Mouse (Mus musculus): ENCODE measurements around the gene Fgd4. TPM values are rescaled to one million over a fixed set of nuclear protein-coding genes. Genes with fewer than 3 reads are reported as not detected.
"Not testable (repeated sequence)": the region's sequence is repeated elsewhere in the genome, so short reads cannot be mapped to it uniquely, and the experiment has no call there.

The Fgd4 gene
- polyA plus RNA-seq, 1 experiment from 2014 or later = 25.0 TPM

DNA sequence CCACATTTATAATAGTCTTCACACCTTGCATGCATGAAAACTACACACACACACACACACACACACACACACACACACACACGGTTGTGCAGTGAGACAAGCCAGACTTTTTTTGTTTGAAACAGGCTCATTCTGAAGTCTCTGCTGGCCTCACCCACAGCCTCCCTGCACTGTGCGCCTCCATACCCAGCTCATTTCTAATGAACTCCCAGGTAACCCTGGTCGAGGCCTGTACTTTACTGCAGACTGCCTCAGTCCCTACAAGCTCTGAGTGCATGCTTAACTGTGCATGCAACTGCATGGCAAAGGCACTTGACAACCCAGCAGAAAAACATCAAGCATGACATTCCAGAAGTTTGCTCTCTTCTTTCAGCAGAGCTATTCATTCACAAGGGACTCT is 72.3 kb downstream of the Fgd4 start:
- 58% methylated on average over 3 of the region's 3 CpGs for WGBS
- no peak overlapping the region for H3K9ac ChIP-seq
- no peaks in the 10 kb centered on the region for H3K9me3 ChIP-seq
- H3K27me3 ChIP-seq = no peaks in the 10 kb centered on the region
- H3K4me1 ChIP-seq (replicated peaks) = peaks cover 40% of the 10 kb centered on the region
- H3K4me2 ChIP-seq = no peak overlapping the region
- no peak overlapping the region for H3K4me3 ChIP-seq
- H3K36me3 ChIP-seq = no peaks in the 10 kb centered on the region
- H3K27ac ChIP-seq = no peak overlapping the region
- 0 out of 2 replicates have a peak, but pooled peaks have one; percentile 46 for ATAC-seq (ENCODE audit: low FRiP score)

DNA sequence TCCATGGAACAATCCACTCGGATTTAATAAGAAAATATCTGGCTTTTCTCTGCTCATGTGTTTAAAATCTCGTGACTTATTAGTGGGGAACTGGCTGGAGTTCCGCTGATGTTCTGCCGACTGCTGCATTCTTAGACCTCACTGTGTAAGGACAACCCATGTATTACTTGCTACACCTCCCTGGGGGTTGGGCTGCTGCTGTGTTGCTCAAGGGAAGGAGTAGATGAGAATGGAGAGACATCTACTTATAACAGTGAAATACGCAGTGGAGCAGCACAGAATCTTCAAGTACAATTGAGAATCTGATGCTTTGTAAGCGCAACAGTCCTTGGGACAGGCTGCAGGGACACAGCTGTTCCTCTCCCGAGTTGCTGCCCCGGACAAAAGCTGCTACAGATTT is 73.1 kb downstream of the Fgd4 start:
- Histone ChIP-seq H3K27me3 (no peaks in the 10 kb centered on the region), H3K36me3 (no peaks in the 10 kb centered on the region), H3K9me3 (no peaks in the 10 kb centered on the region), H3K4me2 (no peak overlapping the region), H3K9ac (no peak overlapping the region), H3K4me3 (no peak overlapping the region), H3K27ac (0 out of 2 replicates have a peak overlapping the region, but pooled peaks have one; percentile 24), H3K4me1 (replicated peaks) (peaks cover 40% of the 10 kb centered on the region)
- WGBS = 34% methylated on average over 8 of the region's 8 CpGs
- ATAC-seq (ENCODE audit: low FRiP score) = peak; percentile 25; the same call in 1 of the 2 replicates

DNA sequence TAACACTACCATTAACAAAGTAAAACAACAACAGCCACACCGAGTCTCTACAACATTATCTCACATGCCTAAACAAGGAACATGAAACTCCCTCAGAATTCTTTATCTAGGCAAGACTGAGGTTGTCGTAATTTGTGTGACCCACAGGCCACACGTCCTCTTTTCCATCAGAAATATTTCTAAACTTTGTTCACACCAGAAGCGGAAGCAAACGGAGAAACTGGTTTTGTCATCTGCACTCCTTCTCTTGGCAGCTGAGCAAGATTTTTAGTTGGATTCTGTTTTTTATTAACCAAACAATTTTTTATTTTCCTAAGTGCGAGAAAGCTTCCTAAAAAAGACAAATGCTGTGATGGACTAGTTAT is 73.6 kb downstream of the Fgd4 start:
- whole genome bisulfite sequencing = 65% methylated on average over 6 of the region's 6 CpGs
- Histone ChIP-seq H3K9ac (no peak overlapping the region), H3K27ac (no peak overlapping the region), H3K4me2 (no peak overlapping the region), H3K4me3 (no peak overlapping the region), H3K27me3 (no peaks in the 10 kb centered on the region), H3K9me3 (no peaks in the 10 kb centered on the region), H3K4me1 (replicated peaks) (peaks cover 40% of the 10 kb centered on the region), H3K36me3 (no peaks in the 10 kb centered on the region)
- no peak for ATAC-seq (ENCODE audit: low FRiP score)

DNA sequence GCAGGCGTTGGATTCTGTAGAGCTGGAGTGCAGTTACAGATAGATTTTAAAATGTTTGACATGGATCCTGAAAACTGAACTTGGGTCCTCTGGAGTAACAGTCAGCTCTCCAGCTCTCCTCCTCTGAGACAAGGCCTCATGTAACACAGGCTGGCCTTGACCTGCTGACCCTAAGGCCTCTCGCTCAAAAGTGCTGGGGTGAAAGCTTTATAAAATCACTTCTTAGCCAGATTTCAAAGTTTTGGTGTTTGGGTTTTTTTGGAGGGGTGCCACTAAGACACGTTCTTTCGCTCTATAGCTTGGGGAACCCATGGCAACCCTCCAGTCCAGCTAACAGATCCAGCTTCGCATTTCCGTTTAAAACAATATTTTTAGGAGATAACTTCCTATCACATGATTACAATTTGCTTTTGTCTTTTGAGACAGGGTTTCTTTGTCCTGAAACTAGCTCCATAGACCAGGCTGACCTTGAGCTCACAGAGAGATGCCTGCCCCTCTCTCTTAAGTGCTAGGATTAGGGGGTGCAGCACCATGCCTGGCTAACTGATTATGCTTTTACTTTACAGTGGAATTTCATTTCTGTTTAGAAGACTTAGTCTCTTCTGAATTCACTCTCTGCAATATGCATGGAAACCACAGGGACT is 74.1 kb downstream of the Fgd4 start:
- H3K27ac ChIP-seq = no peak overlapping the region; the same call in 1 of the 2 replicates
- ATAC-seq (ENCODE audit: low FRiP score) = no peak
- H3K4me2 ChIP-seq = no peak overlapping the region

DNA sequence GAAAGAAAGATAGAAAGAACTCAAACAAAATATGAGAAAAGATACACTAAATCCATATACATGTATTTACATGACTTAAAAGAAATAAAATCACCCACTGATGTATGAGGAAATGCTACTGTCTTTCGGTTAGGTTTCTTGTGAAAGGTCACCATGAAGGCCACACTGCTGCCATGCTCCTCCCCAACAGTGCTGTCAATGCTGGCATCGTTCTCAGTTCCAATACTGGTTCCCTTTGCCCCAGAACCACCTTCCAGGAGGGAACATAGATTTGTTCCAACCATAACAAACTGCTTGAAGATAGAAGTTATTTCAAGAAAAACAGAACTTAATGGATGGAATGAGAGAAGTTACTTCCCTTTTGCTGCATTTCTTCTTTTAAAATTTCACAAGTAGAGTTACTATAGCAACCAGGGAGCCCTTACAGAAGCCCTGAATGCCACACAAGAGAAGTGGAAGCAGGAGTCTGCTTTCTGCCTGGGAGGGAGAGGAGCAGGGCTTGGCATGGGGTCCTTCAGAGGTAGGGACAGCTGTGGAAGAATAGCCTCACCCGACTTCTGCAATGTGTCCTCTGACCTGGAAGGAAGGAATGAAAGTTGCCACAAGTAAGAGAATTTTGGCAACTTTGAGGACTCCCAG is 75.0 kb downstream of the Fgd4 start:
- Histone ChIP-seq H3K27me3 (no peaks in the 10 kb centered on the region), H3K27ac (no peak overlapping the region; the same call in 1 of the 2 replicates), H3K9ac (no peak overlapping the region), H3K4me1 (replicated peaks) (peaks cover 40% of the 10 kb centered on the region), H3K4me3 (no peak overlapping the region), H3K9me3 (no peaks in the 10 kb centered on the region), H3K36me3 (no peaks in the 10 kb centered on the region), H3K4me2 (no peak overlapping the region)
- ATAC-seq (ENCODE audit: low FRiP score) = no peak
- WGBS = 57% methylated on average over 3 of the region's 3 CpGs

More for the DNA sequence above, 74.1 kb downstream of the Fgd4 start:
- peaks cover 40% of the 10 kb centered on the region for H3K4me1 ChIP-seq (replicated peaks)
- 61% methylated on average over 6 of the region's 6 CpGs for WGBS
- H3K36me3 ChIP-seq = no peaks in the 10 kb centered on the region
- H3K4me3 ChIP-seq = no peak overlapping the region
- H3K9ac ChIP-seq = no peak overlapping the region
- no peaks in the 10 kb centered on the region for H3K27me3 ChIP-seq
- H3K9me3 ChIP-seq = no peaks in the 10 kb centered on the region

DNA sequence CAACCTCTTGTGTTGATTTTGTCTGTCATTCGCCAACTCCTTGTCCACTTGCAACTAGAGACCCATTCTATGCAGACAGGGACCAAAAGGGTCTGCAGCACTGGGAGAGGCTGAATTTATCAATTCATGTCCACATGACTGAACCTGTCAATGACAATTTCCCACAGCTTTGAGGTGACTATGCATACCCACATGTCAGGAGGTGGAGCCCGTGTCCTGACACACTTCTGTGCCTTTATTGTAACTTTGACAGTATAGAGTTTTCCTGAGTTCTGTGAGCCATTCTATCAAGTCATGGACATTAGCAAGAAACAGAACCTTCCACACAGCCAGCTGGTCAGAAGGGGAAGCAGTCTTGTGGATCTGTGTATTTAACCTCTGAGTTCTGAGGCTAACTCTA is 76.7 kb downstream of the Fgd4 start:
- Histone ChIP-seq H3K9me3 (no peaks in the 10 kb centered on the region), H3K4me1 (replicated peaks) (peaks cover 37% of the 10 kb centered on the region), H3K4me2 (no peak overlapping the region), H3K27me3 (no peaks in the 10 kb centered on the region), H3K36me3 (no peaks in the 10 kb centered on the region), H3K4me3 (no peak overlapping the region), H3K27ac (no peak overlapping the region), H3K9ac (no peak overlapping the region)
- 43% methylated on average over 2 of the region's 2 CpGs for WGBS
- ATAC-seq (ENCODE audit: low FRiP score) = peak; percentile 29; the same call in 1 of the 2 replicates

DNA sequence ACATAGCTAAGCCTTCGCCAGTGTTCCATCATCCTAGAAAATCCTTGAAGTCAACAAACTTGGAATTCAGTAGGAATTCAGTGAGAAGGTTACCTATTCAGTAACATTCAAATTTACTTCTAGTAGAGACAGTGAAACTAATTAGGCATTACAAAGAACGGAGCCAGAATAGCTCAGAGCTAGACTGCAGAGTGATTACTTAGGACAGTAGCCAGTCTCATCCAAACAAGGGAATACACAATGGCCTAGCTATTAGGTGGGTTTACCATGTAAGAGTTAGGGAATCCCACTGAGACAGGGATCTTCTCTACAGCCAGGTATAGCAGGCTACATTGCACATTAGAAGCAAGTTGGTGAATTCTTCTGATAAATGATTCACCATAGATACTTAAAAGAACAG is 77.5 kb downstream of the Fgd4 start:
- H3K9me3 ChIP-seq; H3K9ac ChIP-seq; H3K4me2 ChIP-seq; H3K36me3 ChIP-seq; ATAC-seq (ENCODE audit: low FRiP score); H3K27me3 ChIP-seq; H3K27ac ChIP-seq; H3K4me3 ChIP-seq: not testable (repeated sequence)
- WGBS = 62% methylated on average over 2 of the region's 2 CpGs
- H3K4me1 ChIP-seq (replicated peaks) = peaks cover 30% of the 10 kb centered on the region

DNA sequence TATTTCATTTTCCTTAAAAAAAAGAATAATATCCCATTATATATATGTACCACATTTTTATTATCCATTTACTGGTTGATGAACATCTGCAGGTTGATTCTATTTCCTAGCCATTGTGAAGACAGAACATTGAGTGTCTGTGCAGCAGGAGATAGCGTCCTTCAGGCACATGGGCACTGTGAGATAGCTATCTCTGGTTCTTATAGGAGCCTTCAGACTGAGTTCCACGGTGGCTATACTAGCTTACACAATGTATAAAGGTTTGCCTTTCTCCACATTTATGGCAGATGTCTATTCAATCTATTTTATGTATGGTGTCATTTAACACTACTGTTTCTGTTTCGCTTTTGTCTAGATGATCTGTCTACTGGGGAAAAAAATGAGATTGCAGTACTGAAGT is 98.9 kb downstream of the Fgd4 start:
- no peak overlapping the region for H3K4me2 ChIP-seq
- peaks cover 15% of the 10 kb centered on the region for H3K36me3 ChIP-seq
- no peak overlapping the region for H3K9ac ChIP-seq
- 91% methylated on average over 3 of the region's 3 CpGs for WGBS
- H3K27ac ChIP-seq = no peak overlapping the region
- H3K27me3 ChIP-seq = no peaks in the 10 kb centered on the region
- no peaks in the 10 kb centered on the region for H3K4me1 ChIP-seq (replicated peaks)
- ATAC-seq (ENCODE audit: low FRiP score) = no peak
- no peak overlapping the region for H3K4me3 ChIP-seq
- H3K9me3 ChIP-seq = no peaks in the 10 kb centered on the region

DNA sequence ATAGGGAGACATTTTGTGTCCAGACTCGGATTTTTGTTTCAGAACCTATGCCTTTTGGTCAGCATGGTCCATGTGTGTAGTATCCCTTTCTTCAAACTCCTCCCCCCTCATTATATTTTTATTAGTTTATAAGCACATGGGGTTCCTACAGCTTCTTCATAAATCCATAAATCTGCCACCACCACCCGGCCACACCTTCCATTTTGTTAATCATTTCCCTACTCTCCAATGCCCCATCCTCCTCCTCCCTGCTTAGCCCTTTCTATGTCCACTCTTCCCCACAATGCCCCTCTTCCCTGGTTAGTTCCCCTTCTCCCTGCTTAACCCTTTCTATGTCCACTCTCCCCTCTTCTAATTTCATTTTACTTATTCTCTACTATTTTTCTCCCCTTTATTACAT is 99.4 kb downstream of the Fgd4 start:
- H3K4me3 ChIP-seq = no peak overlapping the region
- no peaks in the 10 kb centered on the region for H3K27me3 ChIP-seq
- H3K9me3 ChIP-seq = no peaks in the 10 kb centered on the region
- no peak overlapping the region for H3K4me2 ChIP-seq
- WGBS = 77% methylated on average over 2 of the region's 2 CpGs
- no peak overlapping the region for H3K27ac ChIP-seq
- no peak overlapping the region for H3K9ac ChIP-seq
- H3K36me3 ChIP-seq = peaks cover 15% of the 10 kb centered on the region
- no peak for ATAC-seq (ENCODE audit: low FRiP score)
- no peaks in the 10 kb centered on the region for H3K4me1 ChIP-seq (replicated peaks)

DNA sequence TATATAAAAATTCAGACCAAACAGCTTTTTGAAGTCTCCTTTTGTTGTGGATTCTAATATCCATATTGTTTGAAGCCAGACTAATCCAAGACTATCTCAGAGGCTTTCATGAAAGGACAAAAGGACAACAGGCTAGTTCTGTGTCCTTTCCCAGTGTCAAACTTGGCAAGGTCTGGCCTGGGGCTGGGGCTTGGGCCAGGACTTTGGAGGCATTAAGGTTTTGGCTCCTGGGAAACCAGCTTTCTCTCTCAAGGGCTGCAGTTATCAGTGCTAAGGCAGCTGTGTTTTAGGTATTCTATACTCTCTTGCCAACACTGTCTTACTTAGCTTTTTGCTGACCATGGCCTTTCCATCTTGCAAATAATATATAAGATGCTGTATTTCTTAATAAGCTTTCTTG is 101.6 kb downstream of the Fgd4 start:
- H3K4me3 ChIP-seq = no peak overlapping the region
- H3K4me1 ChIP-seq (replicated peaks) = no peaks in the 10 kb centered on the region
- peaks cover 12% of the 10 kb centered on the region for H3K36me3 ChIP-seq
- no peaks in the 10 kb centered on the region for H3K27me3 ChIP-seq
- no peak overlapping the region for H3K9ac ChIP-seq
- ATAC-seq (ENCODE audit: low FRiP score) = no peak
- H3K9me3 ChIP-seq = no peaks in the 10 kb centered on the region
- no peak overlapping the region for H3K27ac ChIP-seq
- no peak overlapping the region for H3K4me2 ChIP-seq

DNA sequence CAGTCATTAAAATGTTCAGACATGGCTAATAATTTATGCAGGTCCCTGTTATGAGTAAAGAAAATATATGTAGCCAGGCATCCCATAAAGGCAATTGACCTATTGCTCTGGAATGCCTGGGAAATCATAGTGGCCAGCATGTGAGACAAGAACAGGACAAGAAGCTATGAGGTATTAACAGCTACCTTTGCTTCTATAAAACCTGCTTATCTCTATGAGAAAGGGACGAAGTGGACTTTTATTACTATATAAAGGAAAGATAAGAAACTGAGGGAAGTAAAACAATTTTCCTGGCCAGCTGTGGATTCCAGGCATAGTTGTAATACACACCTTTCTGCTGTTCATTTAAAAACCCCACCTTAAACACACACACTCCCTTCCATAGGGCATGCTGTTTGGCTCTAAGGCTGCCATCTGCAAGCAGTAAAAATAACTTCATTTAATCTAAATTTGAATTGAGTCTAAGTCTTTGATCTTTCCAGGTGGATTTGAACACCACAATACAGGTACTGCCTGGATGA is 114.8 kb downstream of the Fgd4 start:
- H3K27ac ChIP-seq = no peak overlapping the region
- H3K36me3 ChIP-seq = peaks cover 27% of the 10 kb centered on the region
- no peak overlapping the region for H3K4me2 ChIP-seq
- H3K9ac ChIP-seq = no peak overlapping the region
- no peaks in the 10 kb centered on the region for H3K27me3 ChIP-seq
- H3K4me1 ChIP-seq (replicated peaks) = no peaks in the 10 kb centered on the region
- no peak for ATAC-seq (ENCODE audit: low FRiP score)
- no peak overlapping the region for H3K4me3 ChIP-seq
- no peaks in the 10 kb centered on the region for H3K9me3 ChIP-seq
- WGBS = 97% methylated on average over 1 of the region's 1 CpGs

DNA sequence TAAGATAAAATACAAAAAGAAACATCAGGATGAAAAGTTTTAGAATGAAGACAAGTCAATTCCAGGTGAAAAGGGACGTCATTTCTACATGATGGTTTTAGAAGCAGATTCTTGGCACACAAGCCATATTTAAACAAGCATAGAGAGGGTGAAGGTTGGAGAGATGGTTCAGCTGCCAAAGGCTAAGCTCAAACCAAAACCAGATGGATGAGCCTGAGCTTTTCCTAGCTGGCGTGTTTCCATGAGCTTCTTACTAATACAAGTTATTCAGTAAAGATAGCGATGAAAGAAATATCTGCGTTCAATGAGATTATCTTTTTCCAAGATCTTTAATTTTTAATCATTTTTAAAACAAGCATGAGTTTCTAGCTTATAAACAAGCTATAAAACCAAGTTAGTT is 115.7 kb downstream of the Fgd4 start:
- no peak overlapping the region for H3K9ac ChIP-seq
- no peak overlapping the region for H3K27ac ChIP-seq
- H3K9me3 ChIP-seq = no peaks in the 10 kb centered on the region
- WGBS = 93% methylated on average over 4 of the region's 4 CpGs
- ATAC-seq (ENCODE audit: low FRiP score) = no peak
- no peaks in the 10 kb centered on the region for H3K27me3 ChIP-seq
- H3K36me3 ChIP-seq = peaks cover 23% of the 10 kb centered on the region
- H3K4me2 ChIP-seq = no peak overlapping the region
- H3K4me3 ChIP-seq = no peak overlapping the region
- no peaks in the 10 kb centered on the region for H3K4me1 ChIP-seq (replicated peaks)

DNA sequence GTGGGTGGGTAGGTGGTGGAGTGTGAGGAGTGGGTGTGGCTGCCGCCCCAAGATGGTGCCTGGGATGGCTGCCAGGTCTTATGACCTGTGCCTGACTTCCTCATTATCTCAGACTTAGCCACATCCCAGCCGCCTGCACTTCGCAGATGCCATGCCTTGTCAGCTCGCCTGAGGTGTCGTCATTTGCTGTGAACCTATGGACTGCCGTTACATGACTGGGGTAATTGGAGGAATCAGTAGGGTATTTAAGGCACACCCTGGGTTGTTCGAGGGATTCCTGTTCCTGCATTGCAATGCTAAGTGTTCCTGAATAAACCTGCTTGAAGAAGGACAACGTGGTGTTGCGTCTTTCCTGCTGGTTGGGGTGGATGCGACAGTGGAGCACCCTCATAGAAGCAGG is 126.9 kb downstream of the Fgd4 start:
- WGBS = 97% methylated on average over 10 of the region's 10 CpGs
- H3K4me1 ChIP-seq (replicated peaks); H3K9me3 ChIP-seq; H3K4me3 ChIP-seq; H3K4me2 ChIP-seq; ATAC-seq (ENCODE audit: low FRiP score); H3K9ac ChIP-seq; H3K27ac ChIP-seq; H3K27me3 ChIP-seq: not testable (repeated sequence)
- H3K36me3 ChIP-seq = peaks cover 55% of the 10 kb centered on the region
